Mouse (Mus musculus): ENCODE data around the gene Tmco1. TPM values are rescaled to one million over a fixed set of nuclear protein-coding genes. Genes with fewer than 3 reads are reported as not detected.

Gene Tmco1
- polyA plus RNA-seq, 1 experiment from 2014 or later, result 94.9 TPM

- Histone ChIP-seq H3K4me2 (ENCODE audit: low read length) (no peak overlapping the region), H3K36me3 (ENCODE audit: control insufficient read depth, insufficient read depth, low read length) (no peaks in the 10 kb centered on the region), H3K27me3 (replicated peaks; ENCODE audit: control insufficient read depth, insufficient read depth, low read length) (peaks cover 12% of the 10 kb centered on the region; the same call in 1 of the 2 replicates), H3K4me1 (replicated peaks; ENCODE audit: control insufficient read depth, insufficient read depth, low read length) (peaks cover 26% of the 10 kb centered on the region), H3K9ac (ENCODE audit: low read length) (no peak overlapping the region), H3K4me3 (ENCODE audit: low read depth, low read length) (no peak overlapping the region), H3K9me3 (ENCODE audit: control insufficient read depth, low read length) (no peaks in the 10 kb centered on the region), H3K27ac (ENCODE audit: low read depth) (no peak overlapping the region)
- no peak for ATAC-seq (replicated peaks; ENCODE audit: low FRiP score, low TSS enrichment, low read depth)
- DNase-seq (ENCODE audit: low spot score), result no peak
- WGBS, result 69% methylated on average over 5 of the region's 5 CpGs
Observed at GRCm38 (mm10) chr1:167287156-167287555, 21.0 kb upstream of the Tmco1 start.

GRCm38 (mm10) chr1:167288665-167289538 is 19.3 kb upstream of the Tmco1 start:
- Histone ChIP-seq H3K9me3 (ENCODE audit: control insufficient read depth, low read length) (no peaks in the 10 kb centered on the region), H3K27ac (ENCODE audit: low read depth) (no peak overlapping the region), H3K9ac (ENCODE audit: low read length) (no peak overlapping the region), H3K36me3 (ENCODE audit: control insufficient read depth, insufficient read depth, low read length) (no peaks in the 10 kb centered on the region), H3K4me2 (ENCODE audit: low read length) (no peak overlapping the region), H3K4me3 (ENCODE audit: low read depth, low read length) (no peak overlapping the region), H3K4me1 (replicated peaks; ENCODE audit: control insufficient read depth, insufficient read depth, low read length) (peaks cover 21% of the 10 kb centered on the region), H3K27me3 (replicated peaks; ENCODE audit: control insufficient read depth, insufficient read depth, low read length) (peaks cover 12% of the 10 kb centered on the region; the same call in 1 of the 2 replicates)
- no peak for DNase-seq (ENCODE audit: low spot score)
- ATAC-seq (replicated peaks; ENCODE audit: low FRiP score, low TSS enrichment, low read depth), result no peak
- 45% methylated on average over 11 of the region's 11 CpGs for WGBS

GRCm38 (mm10) chr1:167289567-167290262 is 18.5 kb upstream of the Tmco1 start:
- DNase-seq (ENCODE audit: low spot score) (no peak), ATAC-seq (replicated peaks; ENCODE audit: low FRiP score, low TSS enrichment, low read depth) (0 out of 2 replicates have a peak, but pooled peaks have one; percentile 40)
- Histone ChIP-seq H3K4me1 (replicated peaks; ENCODE audit: control insufficient read depth, insufficient read depth, low read length) (peaks cover 21% of the 10 kb centered on the region), H3K9ac (ENCODE audit: low read length) (no peak overlapping the region), H3K27ac (ENCODE audit: low read depth) (no peak overlapping the region), H3K4me2 (ENCODE audit: low read length) (no peak overlapping the region), H3K9me3 (ENCODE audit: control insufficient read depth, low read length) (no peaks in the 10 kb centered on the region), H3K4me3 (ENCODE audit: low read depth, low read length) (no peak overlapping the region), H3K36me3 (ENCODE audit: control insufficient read depth, insufficient read depth, low read length) (no peaks in the 10 kb centered on the region), H3K27me3 (replicated peaks; ENCODE audit: control insufficient read depth, insufficient read depth, low read length) (peaks cover 12% of the 10 kb centered on the region; the same call in 1 of the 2 replicates)
- 4% methylated on average over 11 of the region's 11 CpGs for WGBS

- Histone ChIP-seq H3K4me2 (ENCODE audit: low read length) (no peak overlapping the region), H3K9ac (ENCODE audit: low read length) (no peak overlapping the region), H3K4me1 (replicated peaks; ENCODE audit: control insufficient read depth, insufficient read depth, low read length) (peaks cover 20% of the 10 kb centered on the region), H3K36me3 (ENCODE audit: control insufficient read depth, insufficient read depth, low read length) (no peaks in the 10 kb centered on the region), H3K4me3 (ENCODE audit: low read depth, low read length) (no peak overlapping the region), H3K27ac (ENCODE audit: low read depth) (no peak overlapping the region), H3K9me3 (ENCODE audit: control insufficient read depth, low read length) (no peaks in the 10 kb centered on the region), H3K27me3 (replicated peaks; ENCODE audit: control insufficient read depth, insufficient read depth, low read length) (peaks cover 12% of the 10 kb centered on the region; the same call in 1 of the 2 replicates)
- WGBS, result 23% methylated on average over 6 of the region's 6 CpGs
- DNase-seq (ENCODE audit: low spot score) (no peak), ATAC-seq (replicated peaks; ENCODE audit: low FRiP score, low TSS enrichment, low read depth) (no peak)
Observed at GRCm38 (mm10) chr1:167290263-167290592, 17.9 kb upstream of the Tmco1 start.

- Histone ChIP-seq H3K9me3 (ENCODE audit: control insufficient read depth, low read length) (no peaks in the 10 kb centered on the region), H3K27me3 (replicated peaks; ENCODE audit: control insufficient read depth, insufficient read depth, low read length) (peaks cover 9% of the 10 kb centered on the region; the same call in 1 of the 2 replicates), H3K36me3 (ENCODE audit: control insufficient read depth, insufficient read depth, low read length) (no peaks in the 10 kb centered on the region), H3K27ac (ENCODE audit: low read depth) (no peak overlapping the region), H3K9ac (ENCODE audit: low read length) (no peak overlapping the region), H3K4me1 (replicated peaks; ENCODE audit: control insufficient read depth, insufficient read depth, low read length) (peaks cover 15% of the 10 kb centered on the region), H3K4me3 (ENCODE audit: low read depth, low read length) (no peak overlapping the region), H3K4me2 (ENCODE audit: low read length) (no peak overlapping the region)
- 80% methylated on average over 8 of the region's 8 CpGs for WGBS
- ATAC-seq (replicated peaks; ENCODE audit: low FRiP score, low TSS enrichment, low read depth) (no peak), DNase-seq (ENCODE audit: low spot score) (no peak)
Observed at GRCm38 (mm10) chr1:167291610-167292009, 16.6 kb upstream of the Tmco1 start.

GRCm38 (mm10) chr1:167292447-167292846 is 15.7 kb upstream of the Tmco1 start:
- 16% methylated on average over 11 of the region's 11 CpGs for WGBS
- Histone ChIP-seq H3K4me2 (ENCODE audit: low read length) (peak overlapping the region; percentile 18; the same call in 1 of the 2 replicates), H3K9ac (ENCODE audit: low read length) (no peak overlapping the region), H3K9me3 (ENCODE audit: control insufficient read depth, low read length) (no peaks in the 10 kb centered on the region), H3K4me1 (replicated peaks; ENCODE audit: control insufficient read depth, insufficient read depth, low read length) (peaks cover 15% of the 10 kb centered on the region), H3K36me3 (ENCODE audit: control insufficient read depth, insufficient read depth, low read length) (no peaks in the 10 kb centered on the region), H3K27me3 (replicated peaks; ENCODE audit: control insufficient read depth, insufficient read depth, low read length) (peaks cover 9% of the 10 kb centered on the region; the same call in 1 of the 2 replicates), H3K27ac (ENCODE audit: low read depth) (peak overlapping the region; percentile 54; the same call in 1 of the 2 replicates), H3K4me3 (ENCODE audit: low read depth, low read length) (no peak overlapping the region)
- peak; percentile 6; the same call in 1 of the 2 replicates for ATAC-seq (replicated peaks; ENCODE audit: low FRiP score, low TSS enrichment, low read depth)
- DNase-seq (ENCODE audit: low spot score), result peak; percentile 69

- 69% methylated on average over 13 of the region's 13 CpGs for WGBS
- Histone ChIP-seq H3K4me2 (ENCODE audit: low read length) (no peak overlapping the region), H3K4me1 (replicated peaks; ENCODE audit: control insufficient read depth, insufficient read depth, low read length) (0 out of 2 replicates have a peak, but pooled peaks cover 2% of the 10 kb centered on the region), H3K27me3 (replicated peaks; ENCODE audit: control insufficient read depth, insufficient read depth, low read length) (no peaks in the 10 kb centered on the region), H3K4me3 (ENCODE audit: low read depth, low read length) (no peak overlapping the region), H3K9me3 (ENCODE audit: control insufficient read depth, low read length) (no peaks in the 10 kb centered on the region), H3K9ac (ENCODE audit: low read length) (no peak overlapping the region), H3K27ac (ENCODE audit: low read depth) (no peak overlapping the region), H3K36me3 (ENCODE audit: control insufficient read depth, insufficient read depth, low read length) (no peaks in the 10 kb centered on the region)
- DNase-seq (ENCODE audit: low spot score), result no peak
- ATAC-seq (replicated peaks; ENCODE audit: low FRiP score, low TSS enrichment, low read depth), result no peak
Observed at GRCm38 (mm10) chr1:167295679-167296402, 12.3 kb upstream of the Tmco1 start.

- Histone ChIP-seq H3K9me3 (ENCODE audit: control insufficient read depth, low read length) (no peaks in the 10 kb centered on the region), H3K4me2 (ENCODE audit: low read length) (no peak overlapping the region), H3K4me1 (replicated peaks; ENCODE audit: control insufficient read depth, insufficient read depth, low read length) (no peaks in the 10 kb centered on the region), H3K27me3 (replicated peaks; ENCODE audit: control insufficient read depth, insufficient read depth, low read length) (no peaks in the 10 kb centered on the region), H3K36me3 (ENCODE audit: control insufficient read depth, insufficient read depth, low read length) (no peaks in the 10 kb centered on the region), H3K9ac (ENCODE audit: low read length) (no peak overlapping the region), H3K27ac (ENCODE audit: low read depth) (no peak overlapping the region), H3K4me3 (ENCODE audit: low read depth, low read length) (no peak overlapping the region)
- ATAC-seq (replicated peaks; ENCODE audit: low FRiP score, low TSS enrichment, low read depth) (no peak), DNase-seq (ENCODE audit: low spot score) (no peak)
- 84% methylated on average over 2 of the region's 2 CpGs for WGBS
Observed at GRCm38 (mm10) chr1:167300122-167300521, 8.1 kb upstream of the Tmco1 start.
